Mouse (Mus musculus): ENCODE results near the gene Card11. TPM values are rescaled to one million over a fixed set of nuclear protein-coding genes. Genes with fewer than 3 reads are reported as not detected.

Gene Card11
- total RNA-seq (2012; rRNA removed), result 0.42 and 1.2 TPM in 2 replicates

- in situ Hi-C loops (cut with MboI; ENCODE audit: low sequenced_read_pairs in 2 of 2, unreplicated experiment in 2 of 2), result no loop called here
- DNase-seq (ENCODE audit: low read depth, low spot score), result no peak
- no peak within 1 kb of the TSS for H3K4me3 ChIP-seq (ENCODE audit: insufficient read depth in 1 of 2, low read depth in 1 of 2, low read length in 2 of 2, poor library complexity in 1 of 2, severe bottlenecking in 1 of 2)
- no peak for TF ChIP-seq HCFC1 (IDR thresholded peaks at IDR 0.05; ENCODE audit: borderline replicate concordance, insufficient read depth, low read length)
- no peak for TF ChIP-seq ZC3H11A (IDR thresholded peaks at IDR 0.05; ENCODE audit: borderline replicate concordance, low read depth, low read length)
- no peak for TF ChIP-seq ZNF384 (IDR thresholded peaks at IDR 0.05; ENCODE audit: low read depth, low read length)
- TF ChIP-seq MAFK (IDR thresholded peaks at IDR 0.05; ENCODE audit: insufficient read depth, low read depth, low read length), result no peak
- TF ChIP-seq CHD2 (IDR thresholded peaks at IDR 0.05; ENCODE audit: low read depth, low read length), result no peak
- no peak within 1 kb of the TSS for H3K9ac ChIP-seq (ENCODE audit: insufficient read depth, low read depth, low read length, poor library complexity, severe bottlenecking)
- H3K4me1 ChIP-seq (ENCODE audit: control insufficient read depth in 2 of 2, insufficient read depth in 2 of 2, low read length in 2 of 2, poor library complexity in 1 of 2), result no peaks in the 10 kb centered on the region
- H3K9me3 ChIP-seq (ENCODE audit: control insufficient read depth, insufficient read depth, low read depth, low read length), result no peaks in the 10 kb centered on the region
- H3K27ac ChIP-seq (ENCODE audit: insufficient read depth, low read depth, low read length, poor library complexity, severe bottlenecking), result no peak within 1 kb of the TSS
- H3K36me3 ChIP-seq (ENCODE audit: control insufficient read depth, insufficient read depth, low read length, poor library complexity, severe bottlenecking), result no peaks in the 10 kb centered on the region
Measured at GRCm38 (mm10) chr5:141000349-141000748, at the start of gene Card11. TSS of gene Card11 (minus strand) at chr5:141000582.

DNA sequence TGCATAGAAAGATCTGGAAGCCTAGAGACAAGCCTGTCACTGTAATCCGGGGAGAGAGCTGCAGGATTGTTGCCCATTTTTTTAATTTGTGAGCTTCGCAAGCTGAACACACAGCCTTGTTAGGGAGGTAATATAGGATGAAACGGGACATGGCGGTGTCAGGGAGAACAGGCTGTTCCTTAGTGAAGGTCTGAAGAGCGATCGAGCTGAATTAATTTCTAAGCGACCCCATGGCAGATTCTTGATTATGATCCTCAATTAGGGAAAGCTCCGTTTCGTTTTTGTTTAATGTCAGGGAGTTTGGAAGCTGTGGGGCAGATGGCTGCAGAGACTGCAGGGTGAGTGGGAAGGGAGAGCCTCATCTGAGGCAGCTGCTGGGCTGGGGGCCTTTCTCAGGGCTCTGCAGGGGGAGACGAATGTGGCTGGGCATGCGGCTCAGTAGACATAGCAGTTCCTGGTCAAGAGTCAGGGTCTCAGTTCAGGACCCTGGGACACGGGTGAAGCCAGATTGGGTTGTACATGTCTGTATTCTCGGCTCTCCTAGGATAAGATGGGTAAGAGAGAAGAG lies 47.4 kb upstream of the Card11 start:
- peaks cover 0 to 7% of the 10 kb centered on the region in 2 experiments; a peak in 1 of 4 replicates for H3K4me1 ChIP-seq (ENCODE audit: control insufficient read depth in 2 of 2, insufficient read depth in 2 of 2, low read length in 2 of 2, poor library complexity in 1 of 2)
- no peak overlapping the region for H3K4me3 ChIP-seq (ENCODE audit: insufficient read depth in 1 of 2, low read depth in 1 of 2, low read length in 2 of 2, poor library complexity in 1 of 2, severe bottlenecking in 1 of 2)
- no peak overlapping the region for H3K27ac ChIP-seq (ENCODE audit: insufficient read depth, low read depth, low read length, poor library complexity, severe bottlenecking)
- DNase-seq (ENCODE audit: low read depth, low spot score), result no peak
- no peak for TF ChIP-seq ZC3H11A (IDR thresholded peaks at IDR 0.05; ENCODE audit: borderline replicate concordance, low read depth, low read length)
- no peak for TF ChIP-seq CHD2 (IDR thresholded peaks at IDR 0.05; ENCODE audit: low read depth, low read length)
- no peak overlapping the region for H3K9ac ChIP-seq (ENCODE audit: insufficient read depth, low read depth, low read length, poor library complexity, severe bottlenecking)
- no peaks in the 10 kb centered on the region for H3K9me3 ChIP-seq (ENCODE audit: control insufficient read depth, insufficient read depth, low read depth, low read length)
- in situ Hi-C loops (cut with MboI; ENCODE audit: low sequenced_read_pairs in 2 of 2, unreplicated experiment in 2 of 2), result no loop called here
- H3K36me3 ChIP-seq (ENCODE audit: control insufficient read depth, insufficient read depth, low read length, poor library complexity, severe bottlenecking), result no peaks in the 10 kb centered on the region

GRCm38 (mm10) chr5:141044976-141045375 lies 44.6 kb upstream of the Card11 start:
- in situ Hi-C loops (cut with MboI; ENCODE audit: low sequenced_read_pairs in 2 of 2, unreplicated experiment in 2 of 2), result no loop called here
- no peak overlapping the region for H3K9ac ChIP-seq (ENCODE audit: insufficient read depth, low read depth, low read length, poor library complexity, severe bottlenecking)
- H3K9me3 ChIP-seq (ENCODE audit: control insufficient read depth, insufficient read depth, low read depth, low read length), result no peaks in the 10 kb centered on the region
- H3K36me3 ChIP-seq (ENCODE audit: control insufficient read depth, insufficient read depth, low read length, poor library complexity, severe bottlenecking), result no peaks in the 10 kb centered on the region
- H3K27ac ChIP-seq (ENCODE audit: insufficient read depth, low read depth, low read length, poor library complexity, severe bottlenecking), result no peak overlapping the region
- TF ChIP-seq ZC3H11A (IDR thresholded peaks at IDR 0.05; ENCODE audit: borderline replicate concordance, low read depth, low read length), result no peak
- no peak for TF ChIP-seq MAFK (IDR thresholded peaks at IDR 0.05; ENCODE audit: insufficient read depth, low read depth, low read length)
- TF ChIP-seq ZNF384 (IDR thresholded peaks at IDR 0.05; ENCODE audit: low read depth, low read length), result no peak
- TF ChIP-seq HCFC1 (IDR thresholded peaks at IDR 0.05; ENCODE audit: borderline replicate concordance, insufficient read depth, low read length), result no peak
- no peak for TF ChIP-seq CHD2 (IDR thresholded peaks at IDR 0.05; ENCODE audit: low read depth, low read length)
- no peak overlapping the region for H3K4me3 ChIP-seq (ENCODE audit: insufficient read depth in 1 of 2, low read depth in 1 of 2, low read length in 2 of 2, poor library complexity in 1 of 2, severe bottlenecking in 1 of 2)
- H3K4me1 ChIP-seq (ENCODE audit: control insufficient read depth in 2 of 2, insufficient read depth in 2 of 2, low read length in 2 of 2, poor library complexity in 1 of 2), result peaks cover 0 to 14% of the 10 kb centered on the region in 2 experiments; a peak in 2 of 4 replicates
- no peak for DNase-seq (ENCODE audit: low read depth, low spot score)

DNA sequence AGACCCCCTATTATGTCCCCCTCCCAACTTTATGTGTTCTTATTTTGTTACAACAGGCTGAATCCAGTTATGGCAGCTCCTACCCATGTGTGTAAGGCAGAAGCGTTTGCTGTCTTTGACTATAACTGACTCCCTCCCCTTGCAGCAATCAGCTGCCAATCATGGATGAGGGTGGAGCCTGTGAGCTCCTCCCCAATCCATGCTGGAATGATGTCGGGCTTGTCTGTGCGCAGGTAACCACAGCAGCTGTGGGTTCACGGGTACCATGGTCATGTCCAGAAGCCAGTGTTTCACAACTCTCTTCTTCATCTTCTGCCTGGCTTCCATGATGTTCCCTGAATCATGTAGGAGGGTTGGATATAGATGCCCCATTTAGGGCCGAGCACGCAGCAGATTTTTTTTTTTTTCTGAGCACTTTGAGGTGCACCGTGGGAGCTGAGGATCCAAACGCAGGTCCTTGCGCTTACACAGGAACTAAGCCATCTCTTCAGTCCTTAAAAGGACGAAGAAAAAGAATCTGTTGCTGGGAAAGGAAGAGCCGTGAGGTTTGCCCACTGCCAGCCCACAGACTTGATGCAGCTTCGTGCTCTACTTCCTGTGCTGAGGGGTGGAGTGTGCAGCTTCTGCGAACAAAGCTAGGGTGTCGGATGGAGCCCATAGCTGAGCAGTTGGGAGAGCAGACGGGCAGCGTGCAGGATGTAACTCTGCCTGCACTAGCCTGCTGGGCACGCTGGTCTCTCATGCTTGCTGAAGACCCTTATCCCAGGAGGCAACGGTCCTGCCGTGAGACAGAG lies 43.5 kb upstream of the Card11 start:
- no peak for TF ChIP-seq ZC3H11A (IDR thresholded peaks at IDR 0.05; ENCODE audit: borderline replicate concordance, low read depth, low read length)
- TF ChIP-seq HCFC1 (IDR thresholded peaks at IDR 0.05; ENCODE audit: borderline replicate concordance, insufficient read depth, low read length), result no peak
- peak; percentile 54; the same call in 1 of the 2 replicates for TF ChIP-seq ZNF384 (IDR thresholded peaks at IDR 0.05; ENCODE audit: low read depth, low read length)
- peak; percentile 20 for DNase-seq (ENCODE audit: low read depth, low spot score)
- H3K9ac ChIP-seq (ENCODE audit: insufficient read depth, low read depth, low read length, poor library complexity, severe bottlenecking), result peak overlapping the region; percentile 2; the same call in 1 of the 2 replicates
- H3K9me3 ChIP-seq (ENCODE audit: control insufficient read depth, insufficient read depth, low read depth, low read length), result no peaks in the 10 kb centered on the region
- H3K36me3 ChIP-seq (ENCODE audit: control insufficient read depth, insufficient read depth, low read length, poor library complexity, severe bottlenecking), result no peaks in the 10 kb centered on the region
- peaks cover 0 to 14% of the 10 kb centered on the region in 2 experiments; a peak in 2 of 4 replicates for H3K4me1 ChIP-seq (ENCODE audit: control insufficient read depth in 2 of 2, insufficient read depth in 2 of 2, low read length in 2 of 2, poor library complexity in 1 of 2)
- no peak overlapping the region for H3K27ac ChIP-seq (ENCODE audit: insufficient read depth, low read depth, low read length, poor library complexity, severe bottlenecking)
- in situ Hi-C loops (cut with MboI; ENCODE audit: low sequenced_read_pairs in 2 of 2, unreplicated experiment in 2 of 2), result no loop called here
- peak overlapping the region; percentile 9 to 41; a peak in 3 of 4 replicates for H3K4me3 ChIP-seq (ENCODE audit: insufficient read depth in 1 of 2, low read depth in 1 of 2, low read length in 2 of 2, poor library complexity in 1 of 2, severe bottlenecking in 1 of 2)
